19 mouse cellular contexts compared by ENCODE assay signal in genomic region chr5:111012064-111012463, GRCm38 (mm10).
DNase-seq lines count a peak whose midpoint lies in the region; ATAC-seq and TF ChIP-seq lines count a peak whose summit lies in the region.
"Had no signal": no experiment of that assay in that cellular context is flagged by ENCODE, and none has a peak within 500 bp of the region (broad histone marks: within the 10 kb centered on the region; RNA-seq: fewer than 3 reads in every experiment).

No protein-coding gene starts in this region.

- no peaks in the 10 kb centered on the region for H3K27me3 ChIP-seq in forebrain, embryonic 12.5 days
- no peaks in the 10 kb centered on the region; the same call in 1 of the 2 replicates for H3K27me3 ChIP-seq in forebrain, embryonic 10.5 days (ENCODE audit: poor library complexity, severe bottlenecking)
- H3K27me3 ChIP-seq in hindbrain, embryonic 13.5 days: no peaks in the 10 kb centered on the region
- no peaks in the 10 kb centered on the region for H3K27me3 ChIP-seq in hindbrain, embryonic 11.5 days (ENCODE audit: control insufficient read depth, insufficient read depth, low read length)
- no peaks in the 10 kb centered on the region for H3K27me3 ChIP-seq in midbrain, embryonic 10.5 days (ENCODE audit: low read depth, poor library complexity, severe bottlenecking)
- no peaks in the 10 kb centered on the region for H3K27me3 ChIP-seq in midbrain, postnatal 0 days (ENCODE audit: insufficient read depth, low read length)
- H3K27me3 ChIP-seq: limb, embryonic 12.5 days; liver, embryonic 13.5 days; lung, embryonic 15.5 days; midbrain, embryonic 12.5 days had no signal

- H3K4me1 ChIP-seq in forebrain, embryonic 12.5 days: peaks cover 29% of the 10 kb centered on the region
- peaks cover 39% of the 10 kb centered on the region for H3K4me1 ChIP-seq in forebrain, embryonic 10.5 days
- peaks cover 60% of the 10 kb centered on the region for H3K4me1 ChIP-seq in hindbrain, embryonic 13.5 days (replicated peaks)
- no peaks in the 10 kb centered on the region for H3K4me1 ChIP-seq in hindbrain, embryonic 11.5 days (replicated peaks; ENCODE audit: control insufficient read depth, insufficient read depth, low read length)
- H3K4me1 ChIP-seq in midbrain, embryonic 10.5 days: peaks cover 33% of the 10 kb centered on the region
- peaks cover 9% of the 10 kb centered on the region; the same call in 1 of the 2 replicates for H3K4me1 ChIP-seq in midbrain, postnatal 0 days (ENCODE audit: insufficient read depth, low read length)
- H3K4me1 ChIP-seq: liver, embryonic 13.5 days had no signal

- H3K4me2 ChIP-seq in forebrain, embryonic 12.5 days: no peak overlapping the region
- no peak overlapping the region for H3K4me2 ChIP-seq in hindbrain, embryonic 13.5 days
- no peak overlapping the region for H3K4me2 ChIP-seq in hindbrain, embryonic 11.5 days (replicated peaks; ENCODE audit: low read depth, low read length)
- H3K4me2 ChIP-seq in midbrain, postnatal 0 days (ENCODE audit: low read depth, low read length, poor library complexity, severe bottlenecking): no peak overlapping the region
- H3K4me2 ChIP-seq: liver, embryonic 13.5 days; lung, embryonic 15.5 days; midbrain, embryonic 12.5 days had no signal

- H3K9me3 ChIP-seq in forebrain, embryonic 12.5 days: peaks cover 6% of the 10 kb centered on the region; the same call in 1 of the 2 replicates
- H3K9me3 ChIP-seq in forebrain, embryonic 10.5 days: peaks cover 23% of the 10 kb centered on the region
- 0 out of 2 replicates have a peak, but pooled peaks cover 5% of the 10 kb centered on the region for H3K9me3 ChIP-seq in hindbrain, embryonic 13.5 days
- no peaks in the 10 kb centered on the region for H3K9me3 ChIP-seq in hindbrain, embryonic 11.5 days (ENCODE audit: control insufficient read depth, low read length)
- H3K9me3 ChIP-seq in midbrain, embryonic 10.5 days (replicated peaks): peaks cover 20% of the 10 kb centered on the region
- no peaks in the 10 kb centered on the region for H3K9me3 ChIP-seq in midbrain, postnatal 0 days (ENCODE audit: low read length)
- H3K9me3 ChIP-seq: liver, embryonic 13.5 days; lung, embryonic 15.5 days had no signal

- no peaks in the 10 kb centered on the region; the same call in 1 of the 2 replicates for H3K36me3 ChIP-seq in forebrain, embryonic 12.5 days (replicated peaks)
- peaks cover 14% of the 10 kb centered on the region for H3K36me3 ChIP-seq in forebrain, embryonic 10.5 days (replicated peaks)
- H3K36me3 ChIP-seq in hindbrain, embryonic 13.5 days: no peaks in the 10 kb centered on the region
- no peaks in the 10 kb centered on the region for H3K36me3 ChIP-seq in hindbrain, embryonic 11.5 days (ENCODE audit: control insufficient read depth, insufficient read depth, low read length)
- H3K36me3 ChIP-seq in midbrain, embryonic 10.5 days: peaks cover 18% of the 10 kb centered on the region
- no peaks in the 10 kb centered on the region for H3K36me3 ChIP-seq in midbrain, postnatal 0 days (ENCODE audit: insufficient read depth, low read length)
- H3K36me3 ChIP-seq: liver, embryonic 13.5 days; lung, embryonic 15.5 days had no signal

- peak overlapping the region; percentile 43; the same call in 1 of the 2 replicates for H3K27ac ChIP-seq in forebrain, embryonic 12.5 days
- no peak overlapping the region; the same call in 1 of the 2 replicates for H3K27ac ChIP-seq in forebrain, embryonic 10.5 days
- peak overlapping the region; percentile 60 for H3K27ac ChIP-seq in hindbrain, embryonic 13.5 days
- H3K27ac ChIP-seq in hindbrain, embryonic 11.5 days (ENCODE audit: low read depth, low read length): no peak overlapping the region
- 0 out of 2 replicates have a peak overlapping the region, but pooled peaks have one; percentile 13 for H3K27ac ChIP-seq in midbrain, embryonic 10.5 days (replicated peaks)
- no peak overlapping the region for H3K27ac ChIP-seq in midbrain, postnatal 0 days (ENCODE audit: low read depth, low read length)
- H3K27ac ChIP-seq: left cerebral cortex, adult 2 months; liver, embryonic 13.5 days; lung, embryonic 15.5 days; macrophage; midbrain, embryonic 12.5 days had no signal

- ATAC-seq in forebrain, embryonic 12.5 days (ENCODE audit: low FRiP score): no peak
- no peak for ATAC-seq in hindbrain, embryonic 13.5 days (ENCODE audit: low FRiP score)
- ATAC-seq in hindbrain, embryonic 11.5 days (ENCODE audit: low FRiP score): no peak
- ATAC-seq in midbrain, postnatal 0 days (ENCODE audit: low FRiP score): no peak

- DNase-seq in forebrain, embryonic 10.5 days (ENCODE audit: extremely low spot score, low spot score): no peak
- DNase-seq in hindbrain, embryonic 11.5 days (ENCODE audit: low spot score): no peak
- DNase-seq in midbrain, embryonic 10.5 days (ENCODE audit: low spot score): no peak
- no peak for DNase-seq in midbrain, postnatal 0 days (ENCODE audit: low spot score)
- DNase-seq in retina, embryonic 14.5 days (ENCODE audit: low spot score): peak; percentile 62
- no peak for DNase-seq in adipocyte (ENCODE audit: low spot score)
- DNase-seq: cerebellum, adult 11 months; cerebellum, postnatal 25 days; liver, embryonic 13.5 days; right cerebral cortex, postnatal 25 days; thymus, postnatal 36 days had no signal

- H3K9ac ChIP-seq in forebrain, embryonic 12.5 days: no peak overlapping the region
- H3K9ac ChIP-seq in hindbrain, embryonic 13.5 days: no peak overlapping the region
- no peak overlapping the region for H3K9ac ChIP-seq in hindbrain, embryonic 11.5 days (ENCODE audit: low read depth, low read length)
- no peak overlapping the region for H3K9ac ChIP-seq in midbrain, postnatal 0 days (replicated peaks; ENCODE audit: low read length, poor library complexity, severe bottlenecking)
- H3K9ac ChIP-seq: limb, embryonic 12.5 days; liver, embryonic 13.5 days; lung, embryonic 15.5 days; midbrain, embryonic 12.5 days had no signal

- no peak for TF ChIP-seq CTCF in midbrain, postnatal 0 days (IDR thresholded peaks at IDR 0.05)

- no peak overlapping the region for H3K4me3 ChIP-seq in forebrain, embryonic 12.5 days (replicated peaks)
- no peak overlapping the region for H3K4me3 ChIP-seq in forebrain, embryonic 10.5 days
- no peak overlapping the region for H3K4me3 ChIP-seq in hindbrain, embryonic 13.5 days
- H3K4me3 ChIP-seq in hindbrain, embryonic 11.5 days (ENCODE audit: low read depth, low read length): no peak overlapping the region
- H3K4me3 ChIP-seq in midbrain, embryonic 10.5 days: no peak overlapping the region
- H3K4me3 ChIP-seq in midbrain, postnatal 0 days (ENCODE audit: low read depth, low read length): no peak overlapping the region
- H3K4me3 ChIP-seq: erythroblast, embryonic 14.5 days; left cerebral cortex, adult 2 months; limb, embryonic 12.5 days; liver, embryonic 13.5 days; lung, embryonic 15.5 days; midbrain, embryonic 12.5 days had no signal

- WGBS in forebrain, embryonic 12.5 days: 82% methylated on average over 11 of the region's 11 CpGs
- WGBS in forebrain, embryonic 10.5 days: 86% methylated on average over 11 of the region's 11 CpGs
- 70% methylated on average over 11 of the region's 11 CpGs for WGBS in hindbrain, embryonic 13.5 days
- WGBS in hindbrain, embryonic 11.5 days: 79% methylated on average over 11 of the region's 11 CpGs
- 89% methylated on average over 11 of the region's 11 CpGs for WGBS in midbrain, embryonic 10.5 days
- 75% methylated on average over 11 of the region's 11 CpGs for WGBS in midbrain, postnatal 0 days

Comparison
In these comparisons a context has a peak if more than half of its experiments do, and no peak if none do; other contexts are left out.
1. H3K27ac ChIP-seq: peak in forebrain, embryonic 12.5 days (single experiment), hindbrain, embryonic 13.5 days (single experiment) and midbrain, embryonic 10.5 days (single experiment); none in forebrain, embryonic 10.5 days (single experiment), hindbrain, embryonic 11.5 days (single experiment) and midbrain, postnatal 0 days (single experiment).